Mouse (Mus musculus) layer of hippocampus, adult 2 months (tissue): ENCODE results near the gene Zhx3. TPM values are rescaled to one million over a fixed set of nuclear protein-coding genes. Genes with fewer than 3 reads are reported as not detected.

Source experiments
- DNase-seq, 2 experiments: peaks; one replicate each; pipeline ENCODE4 v3.0.0; 2022; ENCODE audit warnings: low spot score in 2 of 2
- H3K27ac ChIP-seq: fragments of 200-600 bp; 2 replicates; pipeline ENCODE4 v1.8.1; 2022
- H3K4me3 ChIP-seq: fragments of 200-600 bp; 2 replicates; pipeline ENCODE4 v1.8.1; 2022; ENCODE audit warnings: mild to moderate bottlenecking
- CTCF ChIP-seq: fragments of 200-600 bp; conservative IDR thresholded peaks from 2 replicates; pipeline ENCODE4 v1.8.1; 2022; ENCODE audit warnings: antibody characterized with exemption, mild to moderate bottlenecking, moderate library complexity
- total RNA-seq, 2 experiments: library from RNA; stranded (reverse); gene quantifications; 2 replicates each; pipeline ENCODE4 v1.2.3; 2021

Gene Zhx3
- total RNA-seq, 2 experiments from 2014 or later: 111 to 116 TPM

- Histone ChIP-seq H3K4me3 (no peak overlapping the region), H3K27ac (no peak overlapping the region)
- DNase-seq: no peak
- TF ChIP-seq CTCF: no peak
Observed at GRCm38 (mm10) chr2:160906101-160906500, 33.3 kb upstream of the Zhx3 start.

DNA sequence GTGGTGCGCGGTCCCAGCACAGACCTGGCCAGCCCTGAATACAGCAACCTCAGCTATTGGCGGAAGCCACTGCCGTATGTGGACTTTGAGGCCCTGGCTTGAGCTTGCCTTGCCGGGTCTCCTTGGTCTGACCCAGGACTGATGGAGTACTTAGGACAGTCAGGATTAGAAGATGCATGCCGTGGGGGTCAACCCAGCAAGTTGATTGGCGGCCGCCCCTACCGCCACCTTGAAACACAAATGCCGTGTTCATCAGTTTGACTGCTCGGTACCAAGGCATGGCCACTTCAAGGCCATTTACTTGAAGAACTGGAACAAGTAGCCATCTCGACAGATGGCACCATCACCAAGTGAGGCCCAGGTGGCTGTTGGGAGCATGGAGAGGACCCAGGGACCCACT lies 32.5 kb upstream of the Zhx3 start:
- no peak for DNase-seq
- H3K4me3 ChIP-seq: no peak overlapping the region
- TF ChIP-seq CTCF: no peak
- H3K27ac ChIP-seq: no peak overlapping the region

GRCm38 (mm10) chr2:160901656-160902412 lies 29.0 kb upstream of the Zhx3 start:
- Histone ChIP-seq H3K4me3 (no peak overlapping the region), H3K27ac (no peak overlapping the region)
- TF ChIP-seq CTCF: no peak
- no peak for DNase-seq

- no peak overlapping the region for H3K27ac ChIP-seq
- DNase-seq: no peak
- no peak for TF ChIP-seq CTCF
- H3K4me3 ChIP-seq: no peak overlapping the region
Observed at GRCm38 (mm10) chr2:160891697-160892096, 18.9 kb upstream of the Zhx3 start.

GRCm38 (mm10) chr2:160891045-160891444 lies 18.2 kb upstream of the Zhx3 start:
- H3K27ac ChIP-seq: no peak overlapping the region
- DNase-seq: no peak
- TF ChIP-seq CTCF: no peak
- no peak overlapping the region for H3K4me3 ChIP-seq

DNA sequence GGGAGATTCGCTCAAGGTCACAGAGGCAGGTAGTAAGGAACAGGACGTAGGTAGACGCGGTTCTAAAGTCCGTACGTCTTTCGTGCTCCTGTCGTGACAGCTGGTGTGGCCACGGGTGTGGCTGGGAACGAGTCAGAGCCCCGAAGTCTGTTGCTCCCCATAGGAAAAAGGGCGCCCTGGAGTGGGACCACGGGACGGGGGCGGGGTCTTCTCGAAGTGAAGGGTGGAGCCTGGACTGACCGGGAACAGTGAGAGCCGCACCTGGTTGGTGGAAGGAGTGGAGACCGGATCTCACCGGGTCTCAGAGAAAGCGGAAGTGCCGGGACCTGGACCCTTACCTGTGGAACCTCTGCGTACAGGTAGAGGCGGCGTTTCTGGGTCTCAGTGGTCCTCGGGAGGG lies 15.1 kb upstream of the Zhx3 start:
- Histone ChIP-seq H3K4me3 (peak overlapping the region; percentile 43), H3K27ac (no peak overlapping the region)
- no peak for TF ChIP-seq CTCF
- DNase-seq: no peak

DNA sequence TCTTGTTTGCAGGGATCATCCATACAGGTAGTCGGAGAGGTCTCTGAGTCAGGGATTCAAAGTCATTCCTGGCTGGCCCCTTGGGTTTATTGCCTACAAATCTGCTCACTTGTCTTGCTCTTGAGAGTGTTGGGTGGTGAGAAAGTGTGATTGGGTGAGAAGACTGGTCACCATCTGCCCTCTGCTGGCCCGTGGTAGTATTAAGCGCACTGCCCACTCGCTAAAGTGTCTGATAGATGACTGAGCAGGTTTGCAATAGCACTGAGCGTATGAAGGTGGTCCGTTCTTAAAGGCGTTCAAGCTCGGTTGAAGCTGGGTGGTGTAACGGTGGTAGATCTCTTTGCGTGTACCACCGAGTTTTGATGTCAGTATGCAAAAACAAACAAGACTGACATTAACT lies 14.5 kb upstream of the Zhx3 start:
- DNase-seq: peak; percentile 74 to 84

GRCm38 (mm10) chr2:160886221-160886620 lies 13.4 kb upstream of the Zhx3 start:
- Histone ChIP-seq H3K4me3 (no peak overlapping the region), H3K27ac (no peak overlapping the region)
- no peak for DNase-seq
- TF ChIP-seq CTCF: no peak

More for the DNA sequence above, 14.5 kb upstream of the Zhx3 start:
- TF ChIP-seq CTCF: peak; percentile 90
- Histone ChIP-seq H3K27ac (no peak overlapping the region), H3K4me3 (peak overlapping the region; percentile 43)

- peak in 1 of 2 experiments; percentile 34 for DNase-seq
Observed at GRCm38 (mm10) chr2:160884830-160885229, 12.0 kb upstream of the Zhx3 start.

DNA sequence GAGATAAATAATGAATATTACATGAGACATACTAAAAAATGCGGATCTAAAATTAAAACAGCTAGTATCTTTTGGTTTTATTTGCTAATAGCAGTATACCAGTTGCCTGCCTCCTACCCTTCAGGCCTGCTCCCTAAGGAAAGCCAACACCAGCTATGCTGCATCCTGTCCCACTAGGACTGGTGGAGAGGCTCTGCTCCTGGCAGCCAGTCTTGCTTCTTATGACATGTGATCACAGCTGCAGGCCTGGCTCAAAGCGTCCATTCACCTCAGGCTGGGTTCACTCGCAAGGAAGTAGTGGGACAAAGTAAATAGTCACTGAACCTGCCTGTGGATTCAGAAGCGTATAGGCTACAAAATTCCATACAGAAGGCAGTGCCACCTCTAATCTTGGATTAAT lies 11.1 kb upstream of the Zhx3 start:
- TF ChIP-seq CTCF: no peak
- DNase-seq: no peak
- Histone ChIP-seq H3K27ac (peak overlapping the region; percentile 32; the same call in 1 of the 2 replicates), H3K4me3 (no peak overlapping the region)

More at GRCm38 (mm10) chr2:160884830-160885229, 12.0 kb upstream of the Zhx3 start:
- Histone ChIP-seq H3K4me3 (no peak overlapping the region), H3K27ac (no peak overlapping the region; the same call in 1 of the 2 replicates)
- peak; percentile 68 for TF ChIP-seq CTCF

GRCm38 (mm10) chr2:160882436-160882835 lies 9.6 kb upstream of the Zhx3 start:
- Histone ChIP-seq H3K27ac (peak overlapping the region; percentile 49; the same call in 1 of the 2 replicates), H3K4me3 (no peak overlapping the region)
- DNase-seq: no peak
- no peak for TF ChIP-seq CTCF

DNA sequence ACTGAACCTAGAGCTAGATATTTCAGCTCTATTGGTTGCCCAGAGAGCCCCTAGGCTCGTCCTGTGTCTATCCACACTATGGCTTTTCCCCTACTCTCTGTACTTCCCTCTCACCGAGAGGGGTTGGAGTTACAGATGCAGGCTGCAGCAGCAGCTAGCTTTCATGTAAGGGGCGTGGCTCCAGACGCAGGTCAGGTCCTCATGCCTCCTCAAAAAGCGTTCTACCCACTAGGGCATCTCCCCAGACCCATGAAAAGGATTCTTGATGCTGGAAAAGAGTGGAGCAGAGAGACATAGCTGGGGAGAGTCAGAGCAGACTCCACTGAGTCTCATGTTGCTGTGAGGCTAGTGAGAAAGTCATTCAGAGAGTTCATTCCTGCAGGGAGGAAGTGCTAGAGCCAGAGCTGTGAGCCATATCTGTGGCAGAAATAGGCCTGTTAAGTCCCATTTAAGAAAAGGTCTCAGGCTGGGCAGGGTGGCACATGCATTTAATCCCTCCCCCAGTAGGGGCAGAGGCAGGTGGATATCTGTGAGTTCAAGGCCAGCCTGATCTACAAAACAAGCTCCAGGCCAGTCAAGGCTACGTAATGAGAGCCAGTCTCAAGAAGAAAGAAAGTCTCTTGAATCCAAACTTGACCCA lies 8.8 kb upstream of the Zhx3 start:
- TF ChIP-seq CTCF: no peak
- DNase-seq: no peak
- peak overlapping the region; percentile 49; the same call in 1 of the 2 replicates for H3K27ac ChIP-seq
- H3K4me3 ChIP-seq: no peak overlapping the region

- peak in 1 of 2 experiments; percentile 23 for DNase-seq
Observed at GRCm38 (mm10) chr2:160880453-160881195, 7.8 kb upstream of the Zhx3 start, which contains the start of gene Lpin3. TSS of gene Lpin3 (plus strand) at chr2:160880670.

More at GRCm38 (mm10) chr2:160880453-160881195, 7.8 kb upstream of the Zhx3 start, which contains the start of gene Lpin3:
- no peak for TF ChIP-seq CTCF
- peak within 1 kb of the TSS; percentile 73 for H3K27ac ChIP-seq
- H3K4me3 ChIP-seq: peak within 1 kb of the TSS; percentile 6; the same call in 1 of the 2 replicates
